Mouse (Mus musculus) embryonic fibroblast, embryonic 13.5 days (primary cell): ENCODE measurements at regions not wholly inside any gene's neighbourhood (a gene's known extent, or its start where the extent isn't known, plus 50 kb on each side); places are given as distances from the start of the nearest gene placed in this dataset.

ENCODE experiments used
- CTCF ChIP-seq: IDR thresholded peaks from 2 replicates; pipeline ENCODE4 v1.5.1; 2011; ENCODE audit warnings: mild to moderate bottlenecking, control low read depth, low read length, moderate library complexity, borderline replicate concordance; ENCODE audit not compliant: insufficient read depth
- POLR2A ChIP-seq: IDR thresholded peaks from 2 replicates; pipeline ENCODE4 v1.6.1; 2011; ENCODE audit warnings: low read depth, mild to moderate bottlenecking, control low read depth, low read length, moderate library complexity

GRCm38 (mm10) chr6:37686094-37686493 lies 156.1 kb downstream of the Akr1d1 start:
- TF ChIP-seq CTCF (no peak), POLR2A (no peak)
